Mouse (Mus musculus) heart, postnatal 0 days (tissue): ENCODE results near the gene Otulin. TPM values are rescaled to one million over a fixed set of nuclear protein-coding genes. Genes with fewer than 3 reads are reported as not detected.

Source experiments
- ATAC-seq: fragments of 200-750 bp; cut with Nextera tagmentation; 2 replicates; pipeline ENCODE4 v1.8.0; 2017; ENCODE audit warnings: low read depth, moderate number of reproducible peaks, moderate library complexity; ENCODE audit not compliant: insufficient read depth
- DNase-seq: peaks from one replicate; pipeline ENCODE4 v3.0.0-alpha.2; 2016; ENCODE audit warnings: low spot score
- H3K27ac ChIP-seq: fragments of 300-500 bp; sonication (generic); 2 replicates; pipeline ENCODE4 v1.5.1; 2014; ENCODE audit warnings: low read depth, mild to moderate bottlenecking
- H3K27me3 ChIP-seq: fragments of 300-500 bp; sonication (generic); 2 replicates; pipeline ENCODE4 v1.6.1; 2014; ENCODE audit warnings: low read length, mixed read lengths; ENCODE audit not compliant: control insufficient read depth, insufficient read depth
- H3K36me3 ChIP-seq: fragments of 300-500 bp; sonication (generic); replicated peaks from 2 replicates; pipeline ENCODE4 v1.6.1; 2014; ENCODE audit warnings: low read length, mixed read lengths; ENCODE audit not compliant: control insufficient read depth, insufficient read depth
- H3K4me1 ChIP-seq: fragments of 300-500 bp; sonication (generic); 2 replicates; pipeline ENCODE4 v1.6.1; 2014; ENCODE audit warnings: antibody characterized with exemption; ENCODE audit not compliant: control insufficient read depth, insufficient read depth
- H3K4me2 ChIP-seq: fragments of 300-500 bp; sonication (generic); 2 replicates; pipeline ENCODE4 v1.6.1; 2014; ENCODE audit warnings: low read depth, mild to moderate bottlenecking, low read length, moderate library complexity
- H3K4me3 ChIP-seq: fragments of 300-500 bp; sonication (generic); 2 replicates; pipeline ENCODE4 v1.5.1; 2014; ENCODE audit warnings: low read depth, low read length
- H3K9ac ChIP-seq: fragments of 300-500 bp; sonication (generic); replicated peaks from 2 replicates; pipeline ENCODE4 v1.6.1; 2014; ENCODE audit warnings: low read depth, low read length, mixed read lengths
- H3K9me3 ChIP-seq: fragments of 300-500 bp; sonication (generic); replicated peaks from 2 replicates; pipeline ENCODE4 v1.6.1; 2016; ENCODE audit warnings: low read length; ENCODE audit not compliant: control insufficient read depth
- CTCF ChIP-seq: IDR thresholded peaks from 2 replicates; pipeline ENCODE4 v1.5.1; 2016; ENCODE audit warnings: antibody characterized with exemption, control low read depth, low read depth
- EP300 ChIP-seq: IDR thresholded peaks from 2 replicates; pipeline ENCODE4 v1.6.1; 2016; ENCODE audit warnings: antibody characterized with exemption, low read depth
- WGBS: fragments of 180-500 bp; shearing (Covaris S2); extraction: QIAGEN DNeasy Blood & Tissue Kit; methylation state at CpG from one replicate; pipeline ENCODE4 v1.1.7; 2014; 5-methylcytosine and 5-hydroxymethylcytosine counted together
- polyA plus RNA-seq: library from polyadenylated mRNA; unstranded; fragments of >200 nt; fragmentation: Nextera tagmentation; extraction: Ambion mirVana; gene quantifications from 2 replicates; pipeline ENCODE4 v1.2.1, GENCODE M21; 2015
- total RNA-seq: library from RNA; depleted of rRNA; stranded (reverse); fragments of >200 nt; gene quantifications from 2 replicates; pipeline ENCODE4 v1.2.3, GENCODE M21; 2014; ENCODE audit warnings: low replicate concordance

The Otulin gene
- total and polyA plus RNA-seq, 2 experiments from 2014 or later: 26.3 to 36.1 TPM

DNA sequence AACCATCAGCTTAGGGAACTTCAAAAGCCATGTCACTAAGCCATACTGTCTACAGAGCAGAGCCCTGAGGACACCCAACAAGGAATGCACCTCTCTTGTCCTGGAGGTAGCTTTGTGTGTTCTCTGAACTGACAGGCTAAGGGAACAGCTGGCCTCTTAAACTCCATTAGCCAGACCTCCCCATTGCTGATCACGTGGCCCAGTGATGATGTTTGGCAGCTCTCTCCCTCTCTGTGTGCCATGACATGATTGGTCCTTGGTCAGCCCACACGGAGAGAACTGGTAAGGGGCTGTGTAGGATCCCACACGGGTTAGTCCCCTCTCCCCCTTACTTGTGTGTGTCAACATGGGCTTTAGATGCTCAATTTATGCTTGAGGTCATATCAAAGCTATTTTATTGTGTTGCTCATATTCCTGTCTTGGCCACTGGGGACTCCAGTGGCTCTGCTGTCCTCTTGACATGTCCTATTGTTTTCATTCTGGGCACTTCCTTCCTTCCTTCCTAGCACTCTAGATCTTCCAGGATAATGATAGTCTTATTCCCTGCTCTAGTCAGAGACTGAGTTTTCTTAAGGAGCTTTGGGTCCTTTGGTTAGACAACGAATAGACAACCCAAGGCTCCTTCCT, 44.9 kb downstream of the Otulin start:
- no peak overlapping the region for H3K27ac ChIP-seq
- DNase-seq: no peak
- no peak overlapping the region for H3K9ac ChIP-seq
- TF ChIP-seq CTCF: peak; percentile 17; the same call in 1 of the 2 replicates
- TF ChIP-seq EP300: no peak
- H3K4me1 ChIP-seq: no peaks in the 10 kb centered on the region
- H3K4me2 ChIP-seq: no peak overlapping the region
- peaks cover 10% of the 10 kb centered on the region; the same call in 1 of the 2 replicates for H3K36me3 ChIP-seq
- ATAC-seq: no peak
- H3K27me3 ChIP-seq: no peaks in the 10 kb centered on the region
- WGBS: 52% methylated on average over 4 of the region's 4 CpGs
- no peaks in the 10 kb centered on the region for H3K9me3 ChIP-seq
- H3K4me3 ChIP-seq: no peak overlapping the region

DNA sequence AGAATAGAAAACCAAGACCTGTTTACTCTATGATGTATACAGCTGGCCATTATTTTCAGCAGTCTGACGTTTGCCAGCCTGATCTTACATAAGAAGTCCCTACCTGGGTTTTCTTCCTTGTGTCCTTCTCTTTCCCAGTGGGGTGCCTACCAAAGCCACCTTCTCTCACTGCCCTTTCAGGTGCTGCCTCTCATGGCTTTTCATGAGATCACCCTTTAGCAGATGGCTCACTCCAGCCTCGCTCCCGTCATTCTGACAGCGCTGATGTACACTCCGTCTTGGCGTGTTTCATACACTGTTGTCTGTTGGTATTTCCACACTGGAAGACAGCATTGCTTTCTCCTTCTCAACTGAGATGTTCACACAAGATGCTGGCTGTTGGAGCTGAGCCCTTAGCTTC, 46.9 kb downstream of the Otulin start:
- Histone ChIP-seq H3K9ac (no peak overlapping the region), H3K4me1 (no peaks in the 10 kb centered on the region), H3K27ac (no peak overlapping the region), H3K4me3 (no peak overlapping the region), H3K9me3 (no peaks in the 10 kb centered on the region), H3K36me3 (no peaks in the 10 kb centered on the region), H3K27me3 (no peaks in the 10 kb centered on the region), H3K4me2 (no peak overlapping the region)
- ATAC-seq (no peak), DNase-seq (no peak)
- no peak for TF ChIP-seq EP300
- TF ChIP-seq CTCF: no peak
- WGBS: 87% methylated on average over 6 of the region's 6 CpGs

DNA sequence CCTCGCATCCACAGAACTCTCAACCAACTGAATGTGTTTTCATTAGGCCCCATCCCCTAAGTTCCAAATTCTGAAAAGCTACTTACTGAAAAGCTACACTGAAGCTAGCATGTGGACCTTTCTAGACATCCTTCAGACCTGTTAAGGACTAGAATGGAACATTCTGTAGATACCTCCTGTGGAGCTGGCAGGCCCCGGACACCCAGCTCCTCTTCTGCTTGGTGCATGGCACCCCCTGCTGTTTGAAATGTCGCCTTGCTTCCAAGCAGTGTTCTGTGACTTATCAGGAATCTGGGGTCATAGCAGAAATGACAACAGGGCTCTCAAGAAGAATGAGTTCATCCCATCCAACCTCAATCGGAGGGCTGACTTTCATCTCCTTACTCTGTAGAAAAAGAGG, 47.5 kb downstream of the Otulin start:
- WGBS: 51% methylated on average over 4 of the region's 4 CpGs

DNA sequence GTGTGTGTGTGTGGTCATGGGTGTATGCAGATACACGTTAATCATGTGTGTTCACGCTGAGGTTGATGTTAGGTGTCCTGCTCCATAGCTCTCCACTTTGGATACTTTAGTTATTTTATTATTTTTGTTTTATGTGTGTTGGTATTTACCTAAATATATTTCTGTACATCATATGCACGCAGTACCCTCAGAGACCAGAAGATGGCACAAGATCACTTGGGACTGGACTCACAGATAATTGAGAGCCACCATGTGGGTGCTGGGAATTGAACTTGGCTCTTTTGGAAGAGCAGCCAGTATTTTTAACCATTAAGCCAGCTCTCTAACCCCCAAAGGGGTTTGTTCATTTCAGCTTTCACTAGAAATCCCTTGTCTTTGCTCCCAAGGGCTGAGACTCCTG, 48.1 kb downstream of the Otulin start:
- H3K36me3 ChIP-seq: 0 out of 2 replicates have a peak, but pooled peaks cover under 1% of the 10 kb centered on the region
- WGBS: 96% methylated on average over 3 of the region's 3 CpGs
- H3K9ac ChIP-seq: no peak overlapping the region
- H3K27ac ChIP-seq: no peak overlapping the region
- TF ChIP-seq EP300: no peak
- peak; percentile 30 for TF ChIP-seq CTCF
- no peaks in the 10 kb centered on the region for H3K27me3 ChIP-seq
- H3K9me3 ChIP-seq: no peaks in the 10 kb centered on the region
- no peak overlapping the region for H3K4me2 ChIP-seq
- DNase-seq (no peak), ATAC-seq (no peak)
- no peaks in the 10 kb centered on the region for H3K4me1 ChIP-seq
- no peak overlapping the region for H3K4me3 ChIP-seq

More for the DNA sequence above, 47.5 kb downstream of the Otulin start:
- peak; percentile 82 for TF ChIP-seq CTCF
- TF ChIP-seq EP300: no peak
- H3K36me3 ChIP-seq: no peaks in the 10 kb centered on the region
- DNase-seq (peak; percentile 77), ATAC-seq (peak; percentile 69)
- H3K4me3 ChIP-seq: no peak overlapping the region
- H3K9me3 ChIP-seq: no peaks in the 10 kb centered on the region
- H3K27me3 ChIP-seq: no peaks in the 10 kb centered on the region
- no peaks in the 10 kb centered on the region for H3K4me1 ChIP-seq
- H3K27ac ChIP-seq: no peak overlapping the region
- no peak overlapping the region for H3K9ac ChIP-seq
- H3K4me2 ChIP-seq: no peak overlapping the region

DNA sequence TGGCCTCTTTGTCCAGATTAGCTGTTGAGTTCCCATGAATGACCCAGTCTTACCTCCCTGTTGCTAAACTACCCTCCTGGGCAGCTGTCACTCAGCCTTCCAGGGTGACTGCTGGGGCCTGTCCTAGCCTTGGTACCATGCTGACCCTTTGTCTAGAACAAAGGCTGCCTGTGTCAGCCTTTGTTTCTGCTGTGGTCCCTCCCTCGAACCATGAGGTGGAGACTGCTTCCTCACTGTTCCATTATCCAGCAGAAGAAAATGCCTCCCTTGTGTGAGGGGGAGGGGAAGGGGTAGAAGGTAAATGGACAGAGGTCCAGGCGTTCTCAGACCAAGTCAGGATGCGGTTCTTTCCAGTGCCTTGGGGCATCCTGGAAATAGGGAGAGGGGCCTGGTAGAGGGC, 48.9 kb downstream of the Otulin start:
- Histone ChIP-seq H3K27ac (peak overlapping the region; percentile 67), H3K27me3 (no peaks in the 10 kb centered on the region), H3K9me3 (no peaks in the 10 kb centered on the region), H3K36me3 (peaks cover 5% of the 10 kb centered on the region; the same call in 1 of the 2 replicates), H3K9ac (no peak overlapping the region), H3K4me3 (no peak overlapping the region), H3K4me1 (0 out of 2 replicates have a peak, but pooled peaks cover under 1% of the 10 kb centered on the region), H3K4me2 (no peak overlapping the region)
- no peak for ATAC-seq
- DNase-seq: no peak
- WGBS: 76% methylated on average over 3 of the region's 3 CpGs
- no peak for TF ChIP-seq CTCF
- TF ChIP-seq EP300: no peak

DNA sequence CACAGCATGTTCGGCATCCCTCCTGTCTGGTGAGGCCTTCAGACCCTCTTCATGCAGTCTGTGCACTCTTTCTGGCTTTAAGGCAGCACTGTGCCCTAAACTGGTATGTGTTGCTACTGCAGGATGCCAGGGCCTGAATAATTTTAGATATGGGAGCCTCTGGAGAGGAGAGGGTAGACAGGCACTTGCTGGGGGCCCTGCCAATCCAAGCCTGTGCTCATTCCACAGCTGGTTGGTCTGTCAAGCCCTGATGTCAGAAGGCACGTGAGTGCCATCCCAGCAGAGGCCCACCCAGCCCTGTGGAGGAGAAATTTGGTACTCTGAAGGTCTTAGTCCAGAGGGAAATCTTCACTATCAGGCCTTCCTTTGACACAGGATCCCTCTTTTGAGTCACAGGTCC, 49.7 kb downstream of the Otulin start:
- H3K27ac ChIP-seq: peak overlapping the region; percentile 67
- TF ChIP-seq CTCF (no peak), EP300 (no peak)
- ATAC-seq (peak; percentile 79), DNase-seq (peak; percentile 74)
- WGBS: 34% methylated on average over 2 of the region's 2 CpGs
- H3K9ac ChIP-seq: no peak overlapping the region
- H3K36me3 ChIP-seq: peaks cover 5% of the 10 kb centered on the region; the same call in 1 of the 2 replicates
- no peaks in the 10 kb centered on the region for H3K9me3 ChIP-seq
- H3K27me3 ChIP-seq: no peaks in the 10 kb centered on the region
- 0 out of 2 replicates have a peak, but pooled peaks cover 6% of the 10 kb centered on the region for H3K4me1 ChIP-seq
- H3K4me3 ChIP-seq: no peak overlapping the region
- no peak overlapping the region for H3K4me2 ChIP-seq
